ENCODE assay signal across 8 mouse cellular contexts in the genomic region with DNA sequence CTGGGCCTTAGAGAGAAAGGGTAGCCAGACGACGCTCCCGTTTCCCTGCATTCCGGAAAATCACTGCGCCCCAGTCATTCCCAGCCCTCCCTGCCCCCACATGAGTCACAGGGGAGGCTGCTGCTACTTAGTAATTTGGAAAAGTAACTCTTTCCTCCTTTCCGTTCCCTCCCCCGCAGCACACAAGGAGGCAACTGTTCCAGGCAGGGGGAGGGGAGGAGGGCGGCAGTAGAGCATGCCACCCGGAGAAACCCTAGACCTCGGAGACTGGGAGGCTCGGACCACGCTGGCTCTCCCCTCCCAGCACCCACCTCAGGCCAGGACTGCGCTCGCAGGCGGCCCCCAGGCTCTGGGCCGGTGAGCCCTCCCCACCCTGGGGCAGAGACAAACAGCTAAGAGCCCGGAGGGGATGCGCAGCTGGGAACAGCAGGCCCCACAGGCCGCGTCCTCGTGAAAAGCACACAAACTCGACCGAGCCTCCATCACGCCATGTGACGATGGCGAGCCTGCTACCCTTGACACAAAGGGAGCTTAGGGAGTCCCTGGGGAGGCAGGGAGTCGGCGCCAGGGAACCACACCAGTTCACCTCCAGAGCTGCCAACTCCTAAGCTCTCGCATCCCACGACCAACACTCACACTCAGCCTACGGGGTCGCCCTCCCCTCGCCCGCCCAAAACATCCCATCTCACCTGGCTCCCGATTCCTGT. TPM values are rescaled to one million over a fixed set of nuclear protein-coding genes. Genes with fewer than 3 reads are reported as not detected.
DNase-seq lines count a peak whose midpoint lies in the region; ATAC-seq and TF ChIP-seq lines count a peak whose summit lies in the region.

No protein-coding gene starts in this region.

- peaks cover 4% of the 10 kb centered on the region; the same call in 1 of the 2 replicates for H3K36me3 ChIP-seq in hindbrain, embryonic 16.5 days (ENCODE audit: control insufficient read depth, insufficient read depth, low read length)

- WGBS in hindbrain, embryonic 16.5 days: under 1% methylated on average over 31 of the region's 35 CpGs

- TF ChIP-seq CTCF in Patski (IDR thresholded peaks at IDR 0.05): no peak
- TF ChIP-seq CTCF in left cerebral cortex, adult 2 months (IDR thresholded peaks at IDR 0.05): no peak

- H3K9me3 ChIP-seq in hindbrain, embryonic 16.5 days (ENCODE audit: control insufficient read depth, low read length): no peaks in the 10 kb centered on the region

- peaks cover 27% of the 10 kb centered on the region for H3K4me1 ChIP-seq in hindbrain, embryonic 16.5 days (ENCODE audit: control insufficient read depth, insufficient read depth, low read depth, low read length)

- peak overlapping the region; percentile 99 for H3K9ac ChIP-seq in hindbrain, embryonic 16.5 days (ENCODE audit: low read depth, low read length)

- peak overlapping the region; percentile 84 for H3K4me2 ChIP-seq in hindbrain, embryonic 16.5 days (ENCODE audit: low read length)

- POLR2A ChIA-PET in Patski (lab: Charles Lee): interaction anchor here (0.7 to 1.4 kb wide), 6 partner anchors 9 to 93 kb away, joined by 3 to 5 read pairs (median 4); no protein-coding TSS in a partner anchor

- peak overlapping the region; percentile 86 for H3K4me3 ChIP-seq in hindbrain, embryonic 16.5 days (ENCODE audit: low read length)
- peak overlapping the region; percentile 81 for H3K4me3 ChIP-seq in left cerebral cortex, adult 2 months

- in situ Hi-C loops in Patski (cut with MboI; ENCODE audit: low pct_unique_long_range_greater_than_20kb): loop anchor here (25.0 kb wide), 1 partner anchor 1791 kb away; a partner anchor contains a TSS

- CTCF ChIA-PET in Patski (lab: Charles Lee): interaction anchor here (6.9 kb wide), 1 partner anchor 13 kb away, joined by 42 read pairs; no protein-coding TSS in a partner anchor

- H3K27ac ChIP-seq in hindbrain, embryonic 16.5 days (ENCODE audit: low read depth, low read length): peak overlapping the region; percentile 100
- H3K27ac ChIP-seq in left cerebral cortex, adult 2 months: peak overlapping the region; percentile 100

- no peaks in the 10 kb centered on the region for H3K27me3 ChIP-seq in Patski
- H3K27me3 ChIP-seq in hindbrain, embryonic 16.5 days (replicated peaks; ENCODE audit: control insufficient read depth, insufficient read depth, low read length): no peaks in the 10 kb centered on the region

- intact Hi-C loops in left cerebral cortex, adult 2 months (cut with DNase I): loop anchor here (5.0 to 10.0 kb wide), 2 partner anchors 466 to 773 kb away; a partner anchor contains a TSS

- ATAC-seq in Patski: peak; percentile 27
- ATAC-seq in hindbrain, embryonic 16.5 days: peak; percentile 21

- peak; percentile 85 for DNase-seq in Patski (ENCODE audit: low read depth, low spot score)
- peak; percentile 85 to 89 for DNase-seq in cerebellum, postnatal 10 days
- DNase-seq in frontal cortex, postnatal 36 days (ENCODE audit: low spot score in 2 of 2): peak; percentile 90 to 92
- DNase-seq in left cerebral cortex, adult 2 months (ENCODE audit: extremely low spot score in 1 of 2, low spot score in 2 of 2): peak; percentile 88
- DNase-seq in mesoderm, embryonic 11.5 days (ENCODE audit: low read depth, low spot score): peak; percentile 91
- DNase-seq in right cerebral cortex, postnatal 36 days (ENCODE audit: low spot score in 2 of 2): peak; percentile 86 to 91
- DNase-seq in urinary bladder, postnatal 36 days (ENCODE audit: low spot score in 2 of 2): peak; percentile 84 to 89

RNA-seq across cellular contexts. Expression of a gene that starts 1.1 kb away (rescaled TPM):
- 239 TPM for polyA plus RNA-seq in Patski (2021)
- 98.5 and 123 TPM in 2 replicates for polyA plus RNA-seq in hindbrain, embryonic 16.5 days (2015; fragmentation: Nextera tagmentation; extraction: Ambion mirVana)
- 100 to 1,000 TPM; 177 to 179 TPM for total RNA-seq in left cerebral cortex, adult 2 months (2021)

RNA-seq across cellular contexts. Expression of a gene that starts 2.0 kb away (rescaled TPM):
- polyA plus RNA-seq in Patski (2021): 17.1 TPM
- 20.5 and 20.9 TPM in 2 replicates for polyA plus RNA-seq in hindbrain, embryonic 16.5 days (2015; fragmentation: Nextera tagmentation; extraction: Ambion mirVana)
- 10 to 100 TPM; 23.3 to 28.2 TPM for total RNA-seq in left cerebral cortex, adult 2 months (2021)

RNA-seq across cellular contexts. Expression of a gene that starts 21.8 kb away (rescaled TPM):
- 8.2 TPM for polyA plus RNA-seq in Patski (2021)
- polyA plus RNA-seq in hindbrain, embryonic 16.5 days (2015; fragmentation: Nextera tagmentation; extraction: Ambion mirVana): 0.25 and 0.28 TPM in 2 replicates
- under 1 TPM; 0.56 to 0.59 TPM for total RNA-seq in left cerebral cortex, adult 2 months (2021)

RNA-seq across cellular contexts. Expression of a gene that starts 29.2 kb away (rescaled TPM):
- polyA plus RNA-seq in Patski (2021): not detected
- 0.14 TPM in 1 of 2 replicates, not detected in the other for polyA plus RNA-seq in hindbrain, embryonic 16.5 days (2015; fragmentation: Nextera tagmentation; extraction: Ambion mirVana)
- total RNA-seq in left cerebral cortex, adult 2 months (2021): under 1 TPM in 1 of 2 experiments, not detected in 1; 0.47 TPM

RNA-seq across cellular contexts. Expression of a gene that starts 31.5 kb away (rescaled TPM):
- 36.6 TPM for polyA plus RNA-seq in Patski (2021)
- 0.68 and 1.5 TPM in 2 replicates for polyA plus RNA-seq in hindbrain, embryonic 16.5 days (2015; fragmentation: Nextera tagmentation; extraction: Ambion mirVana)
- total RNA-seq in left cerebral cortex, adult 2 months (2021): 1 to 10 TPM; 1.1 to 1.7 TPM

Comparison
In these comparisons a context has a peak if more than half of its experiments do, and no peak if none do; other contexts are left out.
1. Peak in every context shown above with its lines: DNase-seq, ATAC-seq, H3K4me3 ChIP-seq and H3K27ac ChIP-seq.